Mouse (Mus musculus) heart, adult 8-10 months (tissue): ENCODE measurements around the gene Smpd3. TPM values are rescaled to one million over a fixed set of nuclear protein-coding genes. Genes with fewer than 3 reads are reported as not detected.

Experiments used
- DNase-seq: peaks from one replicate; pipeline ENCODE4 v3.0.0; 2022; ENCODE audit warnings: low spot score
- total RNA-seq, 4 experiments: library from RNA; stranded (reverse); gene quantifications; 2 replicates each; pipeline ENCODE4 v1.2.4; 2022

The Smpd3 gene
- total RNA-seq, 4 experiments from 2014 or later: 2.5 to 3.2 (median 2.6) TPM

DNA sequence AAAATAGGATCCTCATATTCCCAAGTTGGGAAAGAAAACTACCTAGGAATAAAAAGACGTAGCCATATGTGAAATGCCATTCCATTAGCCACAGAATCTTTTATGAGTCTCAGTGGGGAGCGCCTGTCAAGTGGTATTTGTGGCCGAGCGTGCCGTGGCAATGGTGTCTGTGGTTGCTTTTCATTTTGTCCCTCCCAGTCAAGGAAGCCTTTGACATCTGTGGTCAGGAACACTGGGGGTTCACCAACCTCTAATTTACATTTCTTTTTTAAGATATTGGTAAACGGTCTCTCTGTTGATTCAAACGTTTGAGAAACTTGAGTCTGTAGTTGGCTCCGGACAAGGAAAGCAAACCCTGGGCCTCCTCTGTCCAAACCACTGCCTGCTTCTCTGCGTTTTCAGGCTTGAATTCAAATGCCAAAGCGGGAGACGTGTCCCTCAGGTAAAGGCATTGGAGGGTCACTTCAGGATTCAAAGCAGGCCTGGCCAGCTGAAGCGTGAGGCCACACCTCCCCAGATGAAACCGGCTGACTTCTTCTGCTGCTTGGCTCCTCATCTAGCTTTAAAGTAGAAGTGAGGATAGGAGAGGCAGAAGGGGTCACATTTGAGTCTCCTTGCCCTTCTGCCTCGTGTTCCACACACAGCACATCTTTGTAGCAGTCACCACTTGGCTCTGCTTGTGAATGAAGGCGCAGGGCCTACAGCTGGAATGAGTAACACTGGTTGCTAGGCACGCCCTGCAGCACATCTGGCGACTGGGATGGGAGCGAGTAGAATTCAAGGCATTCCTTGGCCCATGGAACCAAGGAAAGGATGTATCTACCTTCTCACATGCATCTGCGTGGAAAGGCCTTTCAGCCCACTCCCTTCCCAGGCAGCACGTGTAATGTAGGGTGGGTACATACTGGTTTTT, 45.0 kb downstream of the Smpd3 start:
- DNase-seq: no peak

- no peak for DNase-seq
These were observed 48.3 kb downstream of the Smpd3 start for GRCm38 (mm10) chr8:106289464-106289863.

DNA sequence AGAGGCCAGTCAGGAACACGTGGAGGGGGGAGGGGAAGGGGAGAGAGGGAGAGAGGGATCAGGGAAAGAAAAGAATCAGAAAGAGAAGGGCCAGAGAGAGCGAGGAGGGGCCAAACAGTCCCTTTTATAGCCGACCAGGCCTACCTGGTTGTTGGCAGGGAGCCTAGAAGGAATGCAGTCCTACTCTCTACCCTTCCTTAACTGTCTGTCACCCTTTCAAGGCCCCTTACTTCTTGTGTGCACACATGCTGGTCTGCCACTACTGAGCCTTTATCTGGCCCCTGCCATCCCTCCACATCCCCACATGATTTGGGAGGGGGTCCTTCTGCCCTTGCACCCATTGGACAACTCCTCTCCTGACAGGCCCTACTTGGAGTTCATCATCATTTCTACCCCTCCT, 49.1 kb downstream of the Smpd3 start:
- no peak for DNase-seq

- DNase-seq: no peak
These were observed 50.3 kb downstream of the Smpd3 start for GRCm38 (mm10) chr8:106287445-106287844.

- no peak for DNase-seq
These were observed 56.9 kb downstream of the Smpd3 start for GRCm38 (mm10) chr8:106280844-106281243.

- DNase-seq: no peak
These were observed 57.6 kb downstream of the Smpd3 start for GRCm38 (mm10) chr8:106280154-106280553.

GRCm38 (mm10) chr8:106278367-106279042, 59.3 kb downstream of the Smpd3 start:
- DNase-seq: no peak

DNA sequence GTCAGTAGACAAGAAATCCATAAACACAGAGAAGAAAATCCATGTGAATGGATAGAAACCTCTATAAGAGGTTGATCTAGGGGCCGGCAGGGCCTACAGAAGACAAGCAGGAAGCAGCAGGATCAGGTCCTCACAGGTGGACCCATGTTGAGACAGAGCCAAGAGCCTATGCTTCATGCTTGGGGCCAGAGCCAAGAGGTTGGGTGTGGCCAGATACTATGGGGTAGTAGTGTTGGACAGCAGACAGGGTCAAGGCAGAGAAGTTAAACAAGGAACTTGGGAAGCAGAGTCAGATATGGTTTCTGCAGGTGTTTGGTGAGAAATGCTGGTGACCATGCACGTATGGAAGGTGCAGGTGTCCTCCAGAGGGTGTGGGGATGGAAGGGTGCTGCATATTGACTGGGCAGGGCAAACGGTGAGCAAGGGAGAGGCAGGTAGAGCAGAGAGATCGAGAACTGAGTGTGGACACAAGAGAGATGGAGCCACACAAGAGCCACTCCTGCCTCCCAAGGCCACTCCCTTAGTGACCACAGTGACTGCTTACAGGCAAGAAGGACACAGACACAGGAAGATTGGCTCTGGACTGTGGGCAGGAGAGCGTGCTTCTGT, 61.0 kb downstream of the Smpd3 start:
- DNase-seq: no peak

DNA sequence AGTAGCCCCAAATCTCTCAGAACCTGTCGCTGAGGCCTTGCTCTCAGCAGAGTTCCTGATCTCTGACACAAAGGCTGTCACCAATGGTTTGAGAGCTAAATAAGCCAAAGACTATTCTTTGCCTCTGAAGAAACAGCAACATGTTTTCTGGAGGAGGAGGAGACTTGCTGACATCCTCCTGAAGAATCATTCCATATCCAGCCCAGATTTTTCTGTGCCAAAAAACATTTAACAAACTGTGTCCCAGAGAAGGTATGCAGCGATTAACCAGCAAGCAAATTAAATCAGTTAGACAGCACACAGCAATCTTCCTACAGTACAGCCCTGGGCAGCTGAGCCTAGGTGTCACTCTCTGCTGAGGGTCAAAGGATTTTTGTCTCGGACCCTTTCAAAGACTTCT, 64.3 kb downstream of the Smpd3 start:
- DNase-seq: no peak

DNA sequence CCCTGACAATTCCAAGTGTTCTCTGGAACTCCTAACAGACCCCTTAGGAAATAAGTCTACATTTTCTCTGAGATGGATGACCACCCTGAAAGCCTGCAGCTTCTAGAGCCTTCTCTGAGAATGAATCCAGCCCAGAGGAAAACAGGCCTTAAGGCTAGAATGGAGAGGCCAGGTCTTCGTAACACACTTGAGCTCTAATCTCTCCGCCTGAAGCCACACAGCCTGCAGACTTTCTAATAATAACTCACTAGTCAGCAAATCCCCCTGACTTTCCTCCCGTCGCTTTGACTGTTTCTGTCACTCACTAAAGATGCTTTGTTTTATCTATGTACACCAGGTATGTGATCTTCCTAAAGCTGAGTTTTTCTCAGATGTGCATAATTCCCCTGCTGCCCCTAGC, 66.4 kb downstream of the Smpd3 start:
- DNase-seq: no peak

DNA sequence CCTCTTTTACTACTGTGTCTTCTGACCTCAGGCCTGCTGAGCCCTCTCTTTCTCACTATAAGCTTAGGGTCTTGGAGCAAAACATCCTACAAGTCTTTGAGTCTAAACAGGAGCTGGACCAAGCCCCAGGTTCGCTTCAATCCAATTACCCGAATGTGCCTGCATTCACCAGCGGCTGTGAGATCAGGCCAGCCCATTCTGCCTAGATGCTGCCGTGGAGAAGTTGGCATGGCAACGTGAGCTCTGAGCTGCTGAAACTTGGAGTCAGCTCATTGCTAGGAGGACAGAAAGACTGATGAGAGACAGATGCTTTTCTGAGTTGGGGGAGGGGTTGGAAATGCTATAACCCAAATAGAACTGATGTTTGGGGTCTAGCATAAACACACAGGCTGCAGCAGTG, 67.0 kb downstream of the Smpd3 start:
- DNase-seq: no peak

DNA sequence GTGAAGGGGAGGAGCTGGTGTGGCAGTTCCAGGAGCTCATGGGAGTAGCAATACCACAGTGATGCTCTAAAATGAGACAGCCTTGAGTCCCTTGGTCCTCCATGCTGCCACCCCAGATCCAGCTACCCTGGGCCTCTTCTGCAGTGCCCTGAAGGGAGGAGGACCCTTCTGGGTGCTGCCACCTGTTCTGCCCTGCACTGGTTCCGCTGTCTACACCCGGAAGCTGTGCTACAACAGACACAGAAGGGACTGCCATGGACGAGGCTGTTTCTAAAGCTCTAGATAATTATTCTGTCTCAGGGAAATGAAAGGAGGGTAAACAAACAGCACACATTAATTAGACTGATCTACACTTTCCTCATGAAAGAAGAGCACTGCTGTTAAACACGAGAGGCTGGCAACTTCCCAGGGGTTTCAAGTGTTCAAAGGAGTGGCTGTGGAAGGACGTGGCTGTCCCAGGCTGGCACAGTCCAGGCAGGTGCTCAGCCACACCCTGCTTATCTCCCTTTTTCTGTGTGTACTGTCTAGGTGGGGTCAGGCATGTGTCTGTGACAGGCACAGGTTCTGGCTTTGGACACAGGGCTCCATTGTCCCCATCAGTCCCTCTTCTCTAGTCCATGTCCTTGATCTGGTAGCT, 69.0 kb downstream of the Smpd3 start:
- no peak for DNase-seq

GRCm38 (mm10) chr8:106265398-106265797, 72.4 kb downstream of the Smpd3 start:
- no peak for DNase-seq

DNA sequence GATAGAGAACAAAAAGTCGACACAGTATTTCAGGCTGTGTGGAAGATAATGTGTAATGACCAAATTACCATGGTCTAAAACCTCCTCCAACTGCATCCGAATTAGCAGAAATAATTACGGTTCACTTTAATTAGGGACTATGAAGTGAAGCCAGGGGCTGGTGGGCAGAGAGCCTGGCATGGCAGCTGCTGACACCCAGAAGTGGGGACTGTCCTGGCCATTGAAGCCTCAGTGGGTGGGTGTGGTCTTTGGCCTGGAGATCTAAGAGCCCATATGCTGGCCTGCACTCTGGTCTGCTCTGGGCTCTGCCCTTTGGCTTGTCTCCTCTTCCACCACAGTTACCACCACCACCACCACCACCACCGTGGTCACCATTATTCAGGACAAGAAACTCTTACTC, 73.9 kb downstream of the Smpd3 start:
- DNase-seq: no peak

GRCm38 (mm10) chr8:106262343-106262742, 75.4 kb downstream of the Smpd3 start:
- DNase-seq: peak; percentile 8

DNA sequence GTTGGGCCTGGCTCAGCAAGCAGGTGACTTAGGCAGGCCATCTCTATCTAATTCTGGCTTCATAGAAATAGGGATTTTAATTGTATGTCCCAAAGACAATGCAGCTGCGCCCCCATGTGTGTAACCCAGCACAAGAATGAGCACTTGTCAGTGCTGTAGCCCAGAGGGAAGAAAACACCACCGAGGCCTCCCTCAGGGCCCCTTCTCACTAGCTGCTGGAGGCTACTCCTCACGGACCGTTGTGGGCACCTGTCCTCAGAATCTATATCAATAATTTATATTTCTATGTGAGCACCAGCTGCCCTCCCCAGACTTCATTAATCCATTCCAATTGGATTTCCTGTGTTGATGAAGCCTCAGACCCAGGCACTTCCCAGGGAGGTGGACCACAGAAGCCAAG, 76.9 kb downstream of the Smpd3 start:
- DNase-seq: no peak

GRCm38 (mm10) chr8:106259579-106260255, 78.1 kb downstream of the Smpd3 start:
- DNase-seq: no peak

DNA sequence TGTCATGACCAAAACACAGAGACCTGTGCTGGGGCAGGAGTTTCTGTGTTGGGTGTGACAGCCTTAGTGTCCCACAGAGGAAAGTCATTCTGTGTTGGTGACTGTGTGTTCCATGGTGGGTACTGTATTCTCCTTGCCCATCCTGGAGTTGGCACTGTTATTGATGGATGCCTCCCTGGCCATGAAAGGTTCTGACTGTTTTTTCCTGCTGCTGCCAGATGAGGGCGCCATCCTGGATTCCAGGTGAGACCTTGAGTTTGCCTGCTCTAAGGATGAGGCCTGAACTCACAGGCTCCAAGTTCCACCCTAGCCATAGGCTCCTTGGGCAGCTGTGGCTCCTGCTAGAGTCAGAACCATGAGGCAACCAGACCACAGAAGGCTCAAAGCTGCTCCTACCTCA, 79.6 kb downstream of the Smpd3 start:
- no peak for DNase-seq

GRCm38 (mm10) chr8:106250186-106250585, 87.6 kb downstream of the Smpd3 start:
- no peak for DNase-seq

DNA sequence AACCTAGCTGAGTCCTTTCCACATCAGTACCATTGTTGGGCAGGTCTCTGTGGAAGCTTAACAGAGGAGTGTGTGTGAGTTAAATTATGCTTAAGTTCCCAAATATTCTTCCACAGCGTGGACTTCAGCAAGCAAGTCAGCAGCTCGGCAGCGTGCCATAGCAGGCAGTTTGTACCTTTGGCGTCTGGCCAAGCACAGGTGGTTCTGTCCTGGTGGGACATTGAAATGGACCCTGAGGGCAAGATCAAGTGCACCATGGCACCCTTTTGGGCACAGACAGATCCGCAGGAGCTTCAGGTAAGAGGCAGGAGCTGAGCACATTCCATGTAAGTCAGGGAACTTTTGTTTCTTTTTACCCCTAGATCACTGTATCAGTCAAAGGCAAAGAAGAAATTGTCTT, 100.7 kb downstream of the Smpd3 start:
- no peak for DNase-seq

GRCm38 (mm10) chr8:106234567-106235261, 103.1 kb downstream of the Smpd3 start:
- DNase-seq: no peak
